Comparison of ENCODE assay signal across 15 mouse cellular contexts in genomic region chr3:95826275-95826674, GRCm38 (mm10).
"Had no signal": no experiment of that assay in that cellular context is flagged by ENCODE, and none has a peak within 500 bp of the region (broad histone marks: within the 10 kb centered on the region; RNA-seq: fewer than 3 reads in every experiment).

No protein-coding gene starts in this region.

- H3K9ac ChIP-seq: neural tube, embryonic 13.5 days; neural tube, embryonic 15.5 days; stomach, embryonic 15.5 days had no signal

- H3K4me3 ChIP-seq: neural tube, embryonic 13.5 days; neural tube, embryonic 15.5 days; stomach, embryonic 15.5 days had no signal

- H3K27ac ChIP-seq: neural tube, embryonic 13.5 days; neural tube, embryonic 15.5 days; stomach, embryonic 15.5 days; stomach, postnatal 0 days had no signal

- H3K4me1 ChIP-seq: neural tube, embryonic 13.5 days; neural tube, embryonic 15.5 days; stomach, embryonic 15.5 days had no signal

- H3K27me3 ChIP-seq: neural tube, embryonic 13.5 days; neural tube, embryonic 15.5 days; stomach, embryonic 15.5 days had no signal

- DNase-seq: retina, postnatal 1 day; right cerebral cortex, postnatal 14 days; right cerebral cortex, postnatal 25 days; right cerebral cortex, postnatal 4 days; spleen, adult 18-20 months; thymus, adult 18-20 months; thymus, adult 2 months; thymus, postnatal 14 days; thymus, postnatal 25 days; thymus, postnatal 36 days; thymus, postnatal 4 days had no signal

- H3K4me2 ChIP-seq: neural tube, embryonic 13.5 days; neural tube, embryonic 15.5 days; stomach, embryonic 15.5 days had no signal

- H3K9me3 ChIP-seq: neural tube, embryonic 13.5 days; neural tube, embryonic 15.5 days; stomach, embryonic 15.5 days had no signal
